Mouse (Mus musculus): ENCODE data around the gene Gm20489. TPM values are rescaled to one million over a fixed set of nuclear protein-coding genes. Genes with fewer than 3 reads are reported as not detected.

Gene Gm20489
- total RNA-seq, 2 experiments from 2014 or later = not detected

DNA sequence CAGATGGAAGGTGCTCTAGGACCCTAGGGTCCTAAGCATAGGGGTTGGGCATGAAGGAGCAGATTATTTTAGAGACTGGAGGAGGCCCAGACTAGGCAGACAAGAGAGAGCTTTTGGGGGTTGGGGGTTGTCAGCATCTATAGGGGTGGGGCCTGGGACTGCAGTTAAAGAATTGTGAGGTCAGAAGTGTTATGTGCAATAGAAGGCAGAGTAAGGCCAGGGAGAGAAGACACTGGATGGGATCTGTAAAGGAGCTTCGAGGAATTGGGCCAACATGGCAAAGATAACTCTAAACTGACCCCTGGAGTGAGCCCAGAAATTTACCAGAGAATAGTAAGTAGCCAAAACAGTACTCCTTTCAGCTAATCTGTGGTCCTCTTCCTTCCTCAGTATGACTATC lies 4.9 kb downstream of the Gm20489 start, which contains the start of gene Gm614:
Gene Gm614, minus strand, starts transcription at position 101 of the 400 bp plus-strand sequence.
- no peak for DNase-seq (ENCODE audit: low spot score in 2 of 2)

DNA sequence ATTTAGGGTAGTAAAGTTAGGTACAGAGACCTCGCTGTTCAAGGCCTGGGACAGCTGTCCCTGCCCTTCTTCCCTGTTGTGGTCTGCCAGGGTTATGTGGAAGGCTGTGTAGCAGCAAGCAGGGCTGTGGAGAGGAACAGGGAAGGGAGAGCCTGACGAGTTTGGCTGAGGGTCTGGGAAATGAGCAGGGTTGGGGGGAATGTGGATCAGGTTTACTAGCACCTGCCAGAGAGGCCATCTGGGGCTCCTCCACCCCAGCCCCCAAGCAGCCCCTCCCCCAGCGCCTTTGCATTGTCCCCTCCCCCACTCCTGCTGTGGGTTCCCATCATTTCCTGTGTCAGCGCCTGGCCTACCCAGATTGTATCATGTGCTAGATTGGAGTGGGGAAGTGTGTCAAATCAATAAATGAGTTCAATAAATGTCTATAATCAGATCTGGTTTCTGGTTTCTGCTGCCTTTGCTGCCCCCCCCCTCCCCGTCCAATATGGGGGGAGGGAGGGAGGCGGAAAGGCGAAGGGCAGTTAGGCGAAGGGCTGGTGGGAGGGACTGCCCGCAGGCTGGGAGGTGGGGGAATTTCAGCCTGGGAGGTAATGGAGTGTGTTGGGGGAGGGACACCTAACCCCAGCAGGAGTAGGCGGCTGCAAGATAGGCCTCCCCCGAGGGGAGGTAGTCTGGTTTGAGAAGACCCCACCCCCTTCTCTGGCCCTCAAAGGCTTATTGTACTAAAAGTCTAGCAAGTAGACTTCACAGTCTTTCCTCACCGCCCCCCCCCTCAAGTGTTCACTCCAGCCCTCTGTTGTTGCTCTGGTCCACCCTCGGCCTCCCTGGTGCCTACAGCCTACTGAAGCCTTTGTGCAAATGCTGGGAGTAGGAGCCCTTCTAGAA lies 8.1 kb downstream of the Gm20489 start:
- DNase-seq (ENCODE audit: low spot score in 2 of 2) = peak in 1 of 2 experiments; percentile 10

DNA sequence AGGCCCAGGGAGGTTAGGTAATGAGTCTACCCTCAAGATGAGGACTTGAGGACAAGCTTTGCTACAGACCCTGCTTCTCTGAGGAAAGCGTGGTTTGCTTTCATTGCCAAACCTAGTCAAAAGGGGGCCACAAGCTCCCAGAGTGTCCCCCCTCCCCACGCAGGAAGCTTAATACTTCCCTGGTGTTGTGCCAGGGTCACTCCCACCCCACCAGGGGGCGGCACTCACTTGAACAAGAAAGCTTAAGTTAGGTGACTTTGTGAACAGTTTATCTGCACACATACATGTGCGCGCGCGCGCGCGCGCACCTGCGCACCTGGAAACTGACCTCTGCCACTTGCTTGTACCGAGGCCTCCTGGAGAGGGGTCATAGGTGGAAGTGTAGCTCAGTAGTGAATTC lies 12.2 kb downstream of the Gm20489 start:
- DNase-seq (ENCODE audit: low spot score in 2 of 2) = no peak

DNA sequence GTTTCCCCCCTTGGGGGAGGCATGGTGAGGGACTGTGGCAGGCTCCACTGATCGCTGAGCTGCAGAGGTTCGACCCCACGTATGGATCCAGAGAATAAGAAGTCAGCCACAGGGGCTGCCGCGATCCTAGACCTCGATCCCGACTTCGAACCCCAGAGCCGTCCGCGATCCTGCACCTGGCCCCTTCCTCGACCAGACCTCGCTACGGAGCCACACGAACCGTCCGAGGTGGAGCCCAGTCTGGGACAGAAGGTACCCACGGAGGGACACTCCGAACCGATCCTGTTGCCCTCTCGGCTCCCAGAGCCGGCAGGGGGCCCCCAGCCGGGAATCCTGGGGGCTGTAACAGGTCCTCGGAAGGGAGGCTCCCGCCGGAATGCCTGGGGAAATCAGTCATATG lies 14.1 kb downstream of the Gm20489 start:
- DNase-seq (ENCODE audit: low spot score in 2 of 2) = no peak

DNA sequence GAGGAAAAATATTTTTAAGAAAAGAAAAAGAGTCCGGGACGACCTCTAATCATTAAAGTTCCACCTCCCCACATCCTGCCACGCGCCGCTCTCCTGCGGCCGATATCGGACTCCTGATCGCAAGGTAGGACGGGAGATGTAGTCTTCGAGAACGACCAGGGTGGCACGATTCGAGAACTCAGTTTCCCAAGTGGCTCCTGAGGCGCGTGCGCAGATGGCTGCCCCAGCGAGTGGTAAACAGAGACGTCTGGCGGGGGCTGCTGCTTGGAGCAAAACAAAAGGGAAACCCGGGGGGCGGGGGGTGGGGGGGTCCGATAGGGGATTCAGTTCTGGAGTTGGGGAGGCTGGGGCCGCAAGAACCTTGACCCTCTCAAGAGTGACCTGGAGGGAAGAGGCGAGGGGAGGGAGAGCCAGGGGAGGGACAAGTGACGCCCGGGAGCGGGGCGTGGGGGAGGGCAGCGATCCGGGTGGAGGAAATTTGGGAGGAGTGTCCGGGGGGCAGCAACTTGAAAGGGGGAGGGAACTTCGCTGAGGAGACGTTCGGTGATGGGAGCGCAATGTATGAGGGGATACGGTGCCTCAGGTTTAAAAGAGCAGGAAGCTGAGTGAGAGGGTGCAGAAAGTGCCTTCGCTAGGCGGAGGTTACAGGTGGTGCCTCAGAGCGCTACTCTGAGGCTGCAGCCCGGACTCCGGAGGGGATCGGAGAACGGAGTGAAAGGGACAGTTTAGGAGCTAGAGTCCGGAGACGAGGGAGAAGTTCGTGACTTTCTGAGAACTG lies 14.7 kb downstream of the Gm20489 start, which contains the start of gene Foxo4:
Gene Foxo4, plus strand, starts transcription at position 577 of the 778 bp plus-strand sequence.
- DNase-seq (ENCODE audit: low spot score in 2 of 2) = peak; percentile 73 to 83

DNA sequence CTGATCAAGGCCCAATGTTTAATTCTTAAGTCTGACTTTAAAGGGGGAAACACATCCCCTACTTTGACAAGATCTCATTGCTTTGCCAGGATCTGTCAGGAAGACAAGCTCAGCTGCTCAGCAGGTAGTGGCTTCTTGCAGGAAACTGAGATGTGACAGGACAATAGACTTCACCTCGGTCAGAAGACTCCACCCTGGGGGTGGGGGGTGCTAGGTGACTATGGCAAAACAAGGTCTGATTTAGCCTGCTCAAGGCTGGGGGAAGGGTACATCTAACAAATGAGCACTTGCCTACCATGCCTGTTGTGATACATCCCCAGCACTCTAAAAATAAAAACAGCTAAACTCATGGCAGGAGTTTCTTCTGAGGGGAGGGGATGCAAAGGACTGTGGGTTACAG lies 23.8 kb downstream of the Gm20489 start:
- DNase-seq (ENCODE audit: low spot score in 2 of 2) = no peak

DNA sequence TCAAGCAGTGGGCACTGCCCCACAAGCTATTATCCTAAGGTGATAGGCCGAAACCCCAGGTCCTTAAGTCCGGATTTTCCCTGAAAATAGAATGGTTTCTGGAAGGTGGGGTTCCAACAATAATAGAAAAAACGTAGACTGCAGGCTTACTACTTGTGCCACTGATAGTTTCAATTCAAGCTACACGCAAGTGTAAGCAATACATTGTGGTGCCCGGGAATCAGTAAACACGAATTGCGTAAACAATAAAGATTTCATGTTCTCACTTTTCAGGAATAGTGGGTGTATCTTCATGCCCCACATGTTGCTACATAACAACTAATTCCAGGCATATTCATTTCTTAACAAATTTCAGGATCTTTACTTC lies 46.0 kb downstream of the Gm20489 start:
- no peak for DNase-seq (ENCODE audit: low spot score in 2 of 2)

DNA sequence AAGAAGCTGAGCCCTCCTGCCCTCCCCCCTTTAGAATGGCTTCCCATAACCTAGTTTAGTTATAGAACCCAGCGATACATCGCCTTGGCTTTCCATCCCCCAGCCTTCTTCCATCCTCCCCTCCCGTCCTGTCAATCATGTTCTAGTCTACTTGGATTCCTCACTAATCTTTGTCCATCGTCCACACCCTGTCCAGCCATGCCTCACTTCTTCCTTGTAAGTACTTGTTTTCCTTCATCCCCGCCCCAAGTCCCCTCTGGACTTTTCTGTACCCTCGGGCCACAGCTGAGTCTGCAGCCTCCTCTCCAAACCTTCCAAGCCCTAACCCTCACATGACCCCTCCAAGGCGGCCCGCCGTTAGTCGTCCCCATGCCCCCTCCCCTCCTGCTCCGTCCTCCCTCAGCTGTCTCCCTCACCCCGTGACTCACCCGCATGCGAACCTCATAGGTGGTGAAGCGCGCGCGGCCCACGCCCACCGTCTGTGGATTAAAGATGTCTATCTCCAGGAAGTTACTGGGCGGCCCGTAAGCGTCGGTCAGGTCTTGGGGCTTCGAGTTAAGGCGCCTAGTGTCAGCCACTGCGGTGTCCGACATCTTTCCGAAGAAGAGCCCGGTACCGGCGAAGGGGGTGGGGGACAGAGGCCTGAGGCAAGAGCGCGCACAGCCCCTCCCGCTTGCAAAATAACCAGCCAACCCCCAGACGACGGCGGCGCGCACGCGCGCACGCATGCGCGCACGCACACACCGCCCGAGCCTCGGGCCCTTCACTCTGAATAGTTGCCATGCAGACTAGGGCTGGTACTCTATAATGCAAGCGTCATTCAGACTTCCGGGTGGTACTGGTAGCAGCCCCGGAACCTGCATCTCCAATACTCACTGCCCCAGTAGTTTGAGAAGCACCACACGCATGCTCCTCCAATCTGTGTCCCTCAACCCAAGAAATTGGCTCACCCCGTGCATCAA lies 46.7 kb downstream of the Gm20489 start, which contains the start of gene Snx12:
Gene Snx12, minus strand, starts transcription at position 730 of the 962 bp plus-strand sequence.
- DNase-seq (ENCODE audit: low spot score in 2 of 2) = peak; percentile 87 to 88

Other genes starting within 250 kb of the Gm20489 start
- gene Tex11, start 209.4 kb downstream of the Gm20489 start, total RNA-seq (2021) = under 1 TPM; 0.09 to 0.14 TPM
- 10 to 100 TPM; 17.7 to 20.1 TPM for gene Slc7a3, start 183.0 kb downstream of the Gm20489 start, total RNA-seq (2021)
- gene Snx12, start 46.5 kb downstream of the Gm20489 start, total RNA-seq (2021) = 10 to 100 TPM; 70.3 to 76.2 TPM
- 10 to 100 TPM; 14.2 to 16.2 TPM for gene Foxo4, start 14.5 kb downstream of the Gm20489 start, total RNA-seq (2021)
- gene Gm614, start 5.0 kb downstream of the Gm20489 start, total RNA-seq (2021) = not detected
- gene Il2rg, start 768 bp downstream of the Gm20489 start, total RNA-seq (2021) = 1 to 10 TPM; 2.6 to 3.1 TPM
- gene Med12, start 5.0 kb upstream of the Gm20489 start, total RNA-seq (2021) = 10 to 100 TPM; 34.0 to 34.5 TPM
- 100 to 1,000 TPM; 210 to 217 TPM for gene Nlgn3, start 30.1 kb upstream of the Gm20489 start, total RNA-seq (2021)
- under 1 TPM; 0.78 to 0.96 TPM for gene Gjb1, start 107.4 kb upstream of the Gm20489 start, total RNA-seq (2021)
- gene Zmym3, start 151.8 kb upstream of the Gm20489 start, total RNA-seq (2021) = 100 to 1,000 TPM; 154 to 171 TPM
- gene Nono, start 160.3 kb upstream of the Gm20489 start, total RNA-seq (2021) = 100 to 1,000 TPM; 157 to 193 TPM
- gene Itgb1bp2, start 180.1 kb upstream of the Gm20489 start, total RNA-seq (2021) = 1 to 10 TPM; 1.4 to 1.5 TPM

All from layer of hippocampus, postnatal 10 days (tissue).